Mouse (Mus musculus) embryonic fibroblast, embryonic 13.5 days (primary cell): ENCODE results near the gene Pced1b.

ENCODE experiments used
- CTCF ChIP-seq: IDR thresholded peaks from 2 replicates; pipeline ENCODE4 v1.5.1; 2011; ENCODE audit warnings: mild to moderate bottlenecking, control low read depth, low read length, moderate library complexity, borderline replicate concordance; ENCODE audit not compliant: insufficient read depth
- POLR2A ChIP-seq: IDR thresholded peaks from 2 replicates; pipeline ENCODE4 v1.6.1; 2011; ENCODE audit warnings: low read depth, mild to moderate bottlenecking, control low read depth, low read length, moderate library complexity

DNA sequence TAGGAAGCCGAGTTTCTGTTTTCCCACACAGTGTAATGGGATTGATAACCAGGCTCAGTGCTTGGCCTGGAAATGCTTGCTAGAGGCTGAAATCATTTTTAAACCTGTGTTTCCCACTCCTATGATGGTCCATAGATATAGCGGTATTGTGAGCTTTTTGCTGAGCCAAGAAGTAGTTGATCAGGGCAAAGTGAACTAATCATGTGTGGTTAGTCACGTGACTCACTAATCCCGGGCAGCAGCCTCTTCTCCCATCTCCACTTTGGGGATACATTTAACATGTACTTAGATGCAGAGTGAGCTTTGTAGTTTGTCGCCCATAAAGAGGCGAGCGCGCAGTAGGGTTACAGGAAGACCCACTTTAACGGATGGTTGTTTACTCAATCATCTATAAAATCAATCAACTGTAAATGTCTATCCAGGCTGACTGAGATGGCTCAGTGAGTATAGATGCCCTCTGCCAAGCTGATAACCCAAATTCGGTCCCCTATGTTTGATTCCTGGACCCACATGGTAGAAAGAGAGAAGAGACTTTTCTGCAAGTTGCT lies 38.8 kb downstream of the Pced1b start:
- TF ChIP-seq CTCF (no peak), POLR2A (no peak)
